Mouse (Mus musculus) ovary, postnatal 14 days (tissue): Measurements from ENCODE around the gene Olfr1410.

Experiments
- DNase-seq: peaks from one replicate; pipeline ENCODE4 v3.0.0; 2022; ENCODE audit warnings: low spot score

Gene Olfr1410

DNA sequence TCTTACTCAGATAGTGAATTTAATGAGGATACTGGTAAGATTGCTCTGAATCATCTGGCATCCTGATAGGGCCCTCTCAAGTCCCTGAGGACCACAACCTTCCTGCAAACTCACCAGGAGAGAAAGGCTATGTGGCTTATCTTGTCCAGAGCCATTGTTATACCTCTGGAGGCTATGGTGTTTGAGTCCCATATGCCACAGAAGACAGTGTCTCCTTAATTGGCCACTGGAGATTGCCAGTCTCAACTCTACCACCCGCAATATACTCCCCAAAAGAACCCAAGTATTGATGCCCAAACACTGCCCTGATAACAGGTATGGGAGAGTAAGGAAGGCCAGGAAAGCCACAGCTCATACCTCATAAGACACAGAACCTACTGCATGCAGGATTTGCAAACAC, at the start of gene Olfr1410:
TSS of gene Olfr1410 (plus strand) at position 301 of the 400 bp plus-strand sequence.
- DNase-seq, result no peak

DNA sequence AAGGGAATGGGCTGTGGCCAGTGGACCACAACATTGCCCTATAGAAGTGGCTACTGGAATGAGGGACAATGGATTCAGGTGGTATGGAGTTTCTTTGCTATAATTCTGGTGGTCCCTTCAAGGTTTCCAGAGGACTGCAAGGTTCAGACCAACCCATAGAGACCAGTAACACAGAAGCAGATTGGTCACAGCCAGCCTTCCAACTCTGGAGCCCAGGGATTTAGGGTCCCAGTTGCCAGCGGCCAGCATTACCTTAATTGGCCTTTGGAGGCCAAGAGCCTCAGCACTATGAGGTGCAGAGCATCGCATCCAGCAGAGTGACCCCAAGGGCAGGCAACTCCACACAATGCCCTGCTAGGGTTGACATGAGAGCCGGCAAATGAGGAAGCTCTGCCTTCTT, 34.6 kb upstream of the Olfr1410 start, which contains the start of gene Olfr1413:
TSS of gene Olfr1413 (plus strand) at position 301 of the 400 bp plus-strand sequence.
- no peak for DNase-seq

DNA sequence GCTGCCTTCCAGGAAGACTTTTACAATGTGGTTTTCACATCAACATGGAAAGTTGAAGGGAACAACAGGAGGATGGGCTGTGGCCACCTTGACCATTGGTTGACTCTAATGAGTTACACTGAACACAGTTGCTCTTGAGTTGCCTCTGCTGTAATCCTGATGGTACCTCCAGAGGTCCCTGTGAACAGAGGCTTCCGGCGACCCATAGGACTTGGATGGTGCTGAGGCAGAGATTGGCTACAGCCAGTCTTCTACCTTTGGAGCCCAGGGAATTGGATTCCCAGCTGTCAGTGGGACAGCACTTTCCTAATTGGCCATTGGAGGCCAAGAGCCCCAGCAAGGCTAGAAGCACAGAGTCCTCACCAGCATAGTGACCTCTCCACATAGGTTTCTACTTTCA, 20.1 kb upstream of the Olfr1410 start, which contains the start of gene Olfr1412:
TSS of gene Olfr1412 (plus strand) at position 301 of the 400 bp plus-strand sequence.
- DNase-seq, result no peak

GRCm38 (mm10) chr1:92594111-92594510, 11.5 kb upstream of the Olfr1410 start, which contains the start of gene Olfr1411:
TSS of gene Olfr1411 (plus strand) at chr1:92594411.
- no peak for DNase-seq

- no peak for DNase-seq
Observed at GRCm38 (mm10) chr1:92596019-92596418, 9.6 kb upstream of the Olfr1410 start.

- no peak for DNase-seq
Observed at GRCm38 (mm10) chr1:92607711-92608110, 2.1 kb downstream of the Olfr1410 start.

- DNase-seq, result peak; percentile 57
Observed at GRCm38 (mm10) chr1:92611008-92611407, 5.4 kb downstream of the Olfr1410 start.

DNA sequence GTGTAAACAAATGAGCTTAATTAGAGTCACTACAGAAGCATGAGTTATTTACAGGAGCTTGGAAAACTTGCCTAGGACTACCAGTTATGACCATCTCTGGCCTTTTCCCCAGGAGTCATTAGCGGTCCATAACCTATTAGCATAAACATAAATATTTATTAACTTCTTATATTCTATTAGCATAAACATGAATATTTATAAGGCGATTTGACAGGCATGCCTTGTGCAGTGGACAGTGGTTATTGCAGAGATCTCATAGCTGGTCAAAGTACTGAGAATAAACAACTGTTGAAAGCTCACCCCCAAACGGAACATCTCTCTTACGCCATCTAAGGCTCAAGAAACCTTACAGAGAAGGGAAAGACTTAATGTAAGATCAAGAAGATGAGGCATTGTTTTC, 7.6 kb downstream of the Olfr1410 start:
- DNase-seq, result no peak

DNA sequence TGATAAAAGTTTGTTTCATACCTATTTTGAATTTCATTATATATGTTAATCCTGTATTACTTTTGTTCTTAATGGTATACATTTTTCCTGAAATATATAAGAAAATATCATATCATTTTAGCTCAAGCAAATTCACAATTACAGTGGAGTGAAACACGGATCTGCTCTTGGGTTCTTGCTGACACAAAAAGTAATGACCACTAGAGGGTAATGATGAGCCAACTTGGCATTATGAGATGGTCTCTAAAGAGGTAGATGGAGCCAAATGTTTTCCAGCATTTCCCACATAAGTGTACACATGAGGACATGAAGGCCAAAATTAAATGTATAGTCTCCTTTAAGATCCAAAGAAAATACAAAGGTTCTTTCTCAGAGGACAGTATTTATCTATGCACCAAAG, 8.9 kb downstream of the Olfr1410 start:
- no peak for DNase-seq

GRCm38 (mm10) chr1:92616046-92616445, 10.5 kb downstream of the Olfr1410 start:
- no peak for DNase-seq

DNA sequence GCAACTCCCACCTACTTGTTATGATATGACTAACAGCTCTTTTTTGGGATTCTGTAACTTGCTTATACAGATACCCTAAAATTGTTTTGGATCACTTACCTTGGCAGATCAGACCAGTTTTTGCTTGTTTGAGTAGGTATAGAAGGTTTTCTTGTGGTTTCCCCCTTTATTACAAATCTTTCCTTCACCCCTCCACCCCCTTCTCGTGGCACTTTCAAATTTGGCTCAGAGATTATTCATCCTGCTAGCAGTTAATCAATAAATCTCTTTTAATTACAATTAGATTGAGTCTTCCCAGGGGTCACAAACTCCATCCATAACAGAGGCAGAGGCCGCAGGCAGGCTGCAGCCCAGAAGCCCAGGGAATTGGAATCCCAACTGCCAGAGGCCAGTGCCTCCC, 11.9 kb downstream of the Olfr1410 start, which contains the start of gene Olfr12:
TSS of gene Olfr12 (plus strand) at position 301 of the 400 bp plus-strand sequence.
- DNase-seq, result no peak

- DNase-seq, result no peak
Observed at GRCm38 (mm10) chr1:92618360-92618759, 12.8 kb downstream of the Olfr1410 start.

GRCm38 (mm10) chr1:92628227-92628626, 22.6 kb downstream of the Olfr1410 start:
- DNase-seq, result no peak

DNA sequence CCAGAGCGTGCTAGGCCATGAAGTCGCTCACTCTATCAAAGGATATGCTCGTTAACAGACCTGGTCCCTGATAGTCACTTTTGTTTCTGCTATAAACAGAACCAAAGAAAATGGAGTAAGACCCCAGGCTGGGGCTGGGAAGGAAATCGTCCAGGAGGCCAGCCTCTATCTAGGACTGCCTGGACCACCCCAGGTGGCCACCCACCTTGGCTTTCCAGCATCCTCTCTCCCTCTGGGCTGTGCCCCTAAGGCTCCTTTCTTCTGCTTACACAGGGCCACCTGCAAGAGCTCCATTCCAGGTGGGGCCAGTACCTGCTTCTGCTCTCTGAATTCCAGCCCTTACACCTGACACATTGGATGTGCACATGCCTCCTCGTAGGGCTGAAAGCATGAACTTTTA, 26.6 kb downstream of the Olfr1410 start:
- no peak for DNase-seq

- DNase-seq, result no peak
Observed at GRCm38 (mm10) chr1:92632948-92633347, 27.4 kb downstream of the Olfr1410 start.

- no peak for DNase-seq
Observed at GRCm38 (mm10) chr1:92633726-92634125, 28.1 kb downstream of the Olfr1410 start.

GRCm38 (mm10) chr1:92634569-92634968, 29.0 kb downstream of the Olfr1410 start:
- no peak for DNase-seq

GRCm38 (mm10) chr1:92634976-92635599, 29.5 kb downstream of the Olfr1410 start:
- no peak for DNase-seq

DNA sequence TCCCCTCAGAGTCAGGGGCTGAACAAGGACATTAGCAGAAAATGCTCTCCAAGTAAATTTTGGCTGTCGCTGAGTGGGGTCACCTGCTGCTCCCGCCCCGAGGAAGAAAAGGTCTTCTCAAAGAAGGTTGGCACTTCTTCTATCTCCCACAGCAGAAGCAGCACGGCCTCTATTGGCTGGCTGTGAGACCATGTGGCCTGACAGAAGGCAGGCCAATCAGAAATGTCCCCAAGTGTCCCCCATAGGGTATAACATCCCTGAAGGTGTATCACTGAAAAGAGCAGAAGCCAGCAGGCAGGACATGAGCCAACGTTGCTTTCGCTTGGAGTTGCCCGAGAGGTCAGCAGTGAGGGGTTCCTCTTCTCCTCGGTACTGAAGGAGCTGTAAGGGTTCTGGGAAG, 30.4 kb downstream of the Olfr1410 start:
- no peak for DNase-seq

- DNase-seq, result no peak
Observed at GRCm38 (mm10) chr1:92636676-92637075, 31.1 kb downstream of the Olfr1410 start.

DNA sequence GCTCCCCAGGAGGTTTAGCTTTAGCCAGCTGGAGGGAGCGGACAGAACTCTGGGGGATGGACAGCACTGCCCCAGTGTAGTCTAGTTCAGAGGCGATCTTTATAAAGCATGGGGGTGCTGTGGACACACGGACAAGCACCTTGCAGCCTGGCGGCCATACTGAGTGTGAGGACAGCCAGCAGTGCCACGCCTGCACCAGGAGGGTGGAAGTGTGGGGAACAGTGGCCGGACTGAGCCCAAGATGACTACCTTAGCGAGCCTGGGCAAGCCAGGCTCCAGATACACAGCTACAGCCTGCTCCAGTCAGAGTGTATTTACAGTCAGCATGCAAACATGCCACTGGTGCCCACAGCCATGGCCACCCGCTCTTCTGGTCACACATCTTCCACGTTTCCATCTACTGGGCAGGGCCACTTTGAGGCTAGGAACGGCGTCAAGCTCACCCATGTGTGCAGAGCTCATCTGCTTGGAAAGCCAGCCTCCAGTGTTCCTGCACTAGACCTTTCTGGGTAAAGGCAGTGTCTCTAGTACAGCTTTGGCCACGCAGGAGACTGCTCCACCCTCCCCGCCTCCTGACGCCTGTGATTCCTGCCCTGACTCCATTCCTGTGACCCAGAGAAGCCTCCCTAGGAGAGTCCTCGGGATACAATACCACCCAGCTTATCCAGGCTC, 32.1 kb downstream of the Olfr1410 start:
- no peak for DNase-seq

DNA sequence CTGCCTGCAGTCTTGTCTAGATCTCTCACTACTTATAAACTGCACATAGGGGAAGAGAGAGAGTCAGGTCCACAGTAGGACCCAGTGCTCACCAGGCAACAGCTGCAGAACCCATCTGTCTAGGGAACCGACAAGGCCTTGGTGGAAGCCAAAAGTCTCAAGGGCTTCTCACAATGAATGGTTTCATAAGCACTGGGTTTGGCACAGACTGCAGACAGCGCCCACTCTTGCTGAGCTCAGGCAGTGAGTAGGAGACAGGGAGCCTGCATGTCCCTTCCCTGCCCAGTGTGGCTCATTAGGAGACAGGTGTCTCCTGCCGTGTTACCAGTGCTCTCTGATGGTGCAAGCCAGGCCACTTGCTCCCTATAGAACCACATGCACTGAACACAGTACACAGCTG, 32.6 kb downstream of the Olfr1410 start:
- no peak for DNase-seq

- DNase-seq, result no peak
Observed at GRCm38 (mm10) chr1:92638736-92639135, 33.2 kb downstream of the Olfr1410 start.
